Mouse (Mus musculus): ENCODE results near the gene Olfr616. TPM values are rescaled to one million over a fixed set of nuclear protein-coding genes. Genes with fewer than 3 reads are reported as not detected.
"Not testable (repeated sequence)": the region's sequence is repeated elsewhere in the genome, so short reads cannot be mapped to it uniquely, and the experiment has no call there.

Olfr616 gene
- polyA plus RNA-seq (2017; shearing (Covaris generic)), result not detected

- ATAC-seq, result no peak
These were observed at the start of gene Olfr616 for GRCm38 (mm10) chr7:103569043-103569442. Gene Olfr616 (minus strand): TSS chr7:103569143.

GRCm38 (mm10) chr7:103612434-103612833, 43.5 kb upstream of the Olfr616 start, which contains the start of gene Olfr620:
Gene Olfr620 (minus strand): TSS chr7:103612534.
- ATAC-seq, result no peak

- no peak for ATAC-seq
These were observed 38.5 kb upstream of the Olfr616 start for GRCm38 (mm10) chr7:103607425-103607824.

- no peak for ATAC-seq
These were observed 31.3 kb upstream of the Olfr616 start, which contains the start of gene Olfr619 for GRCm38 (mm10) chr7:103600275-103600674. Gene Olfr619 (plus strand): TSS chr7:103600575.

- no peak for ATAC-seq
These were observed 20.9 kb upstream of the Olfr616 start, which contains the start of gene Olfr618 for GRCm38 (mm10) chr7:103589803-103590202. Gene Olfr618 (plus strand): TSS chr7:103590103.

GRCm38 (mm10) chr7:103572761-103573160, 3.8 kb upstream of the Olfr616 start, which contains the start of gene Olfr617:
Gene Olfr617 (plus strand): TSS chr7:103573061.
- no peak for ATAC-seq

GRCm38 (mm10) chr7:103555779-103556178, 13.2 kb downstream of the Olfr616 start, which contains the start of gene Olfr615:
Gene Olfr615 (plus strand): TSS chr7:103556079.
- no peak for ATAC-seq

- ATAC-seq, result no peak
These were observed 21.2 kb downstream of the Olfr616 start, which contains the start of gene Olfr613 for GRCm38 (mm10) chr7:103547774-103548173. Gene Olfr613 (plus strand): TSS chr7:103548074.

GRCm38 (mm10) chr7:103542617-103543016, 26.3 kb downstream of the Olfr616 start, which contains the start of gene Olfr612:
Gene Olfr612 (minus strand): TSS chr7:103542717.
- ATAC-seq, result not testable (repeated sequence)

GRCm38 (mm10) chr7:103520746-103521145, 48.2 kb downstream of the Olfr616 start, which contains the start of gene Olfr611:
Gene Olfr611 (minus strand): TSS chr7:103520846.
- ATAC-seq, result not testable (repeated sequence)

Other genes starting within 250 kb of the Olfr616 start
- not detected for gene Olfr598, start 245.6 kb downstream of the Olfr616 start, polyA plus RNA-seq (2017; shearing (Covaris generic))
- gene Olfr599, start 233.2 kb downstream of the Olfr616 start, polyA plus RNA-seq (2017; shearing (Covaris generic)), result not detected
- not detected for gene Olfr600, start 219.5 kb downstream of the Olfr616 start, polyA plus RNA-seq (2017; shearing (Covaris generic))
- gene Olfr601, start 206.5 kb downstream of the Olfr616 start, polyA plus RNA-seq (2017; shearing (Covaris generic)), result not detected
- gene Olfr603, start 183.0 kb downstream of the Olfr616 start, polyA plus RNA-seq (2017; shearing (Covaris generic)), result not detected
- not detected for gene Usp17lc, start 154.1 kb downstream of the Olfr616 start, polyA plus RNA-seq (2017; shearing (Covaris generic))
- not detected for gene Olfr605, start 123.7 kb downstream of the Olfr616 start, polyA plus RNA-seq (2017; shearing (Covaris generic))
- not detected for gene Olfr606, start 120.1 kb downstream of the Olfr616 start, polyA plus RNA-seq (2017; shearing (Covaris generic))
- gene Olfr607, start 105.0 kb downstream of the Olfr616 start, polyA plus RNA-seq (2017; shearing (Covaris generic)), result under 1 TPM in 1 of 3 experiments, not detected in 2; 0.09 TPM
- gene Olfr608, start 99.3 kb downstream of the Olfr616 start, polyA plus RNA-seq (2017; shearing (Covaris generic)), result not detected
- not detected for gene Olfr609, start 71.1 kb downstream of the Olfr616 start, polyA plus RNA-seq (2017; shearing (Covaris generic))
- gene Olfr610, start 57.0 kb downstream of the Olfr616 start, polyA plus RNA-seq (2017; shearing (Covaris generic)), result not detected
- not detected for gene Olfr611, start 48.3 kb downstream of the Olfr616 start, polyA plus RNA-seq (2017; shearing (Covaris generic))
- not detected for gene Olfr612, start 26.4 kb downstream of the Olfr616 start, polyA plus RNA-seq (2017; shearing (Covaris generic))
- gene Olfr613, start 21.1 kb downstream of the Olfr616 start, polyA plus RNA-seq (2017; shearing (Covaris generic)), result not detected
- not detected for gene Olfr615, start 13.1 kb downstream of the Olfr616 start, polyA plus RNA-seq (2017; shearing (Covaris generic))
- not detected for gene Olfr617, start 3.9 kb upstream of the Olfr616 start, polyA plus RNA-seq (2017; shearing (Covaris generic))
- not detected for gene Olfr618, start 21.0 kb upstream of the Olfr616 start, polyA plus RNA-seq (2017; shearing (Covaris generic))
- not detected for gene Olfr619, start 31.4 kb upstream of the Olfr616 start, polyA plus RNA-seq (2017; shearing (Covaris generic))
- gene Olfr620, start 43.4 kb upstream of the Olfr616 start, polyA plus RNA-seq (2017; shearing (Covaris generic)), result under 1 TPM in 2 of 3 experiments, not detected in 1; 0.18 to 0.95 TPM
- not detected for gene Olfr622, start 73.6 kb upstream of the Olfr616 start, polyA plus RNA-seq (2017; shearing (Covaris generic))
- not detected for gene Olfr623, start 94.6 kb upstream of the Olfr616 start, polyA plus RNA-seq (2017; shearing (Covaris generic))
- not detected for gene Olfr624, start 102.0 kb upstream of the Olfr616 start, polyA plus RNA-seq (2017; shearing (Covaris generic))
- not detected for gene Olfr625-ps1, start 113.6 kb upstream of the Olfr616 start, polyA plus RNA-seq (2017; shearing (Covaris generic))
- not detected for gene Olfr243, start 145.5 kb upstream of the Olfr616 start, polyA plus RNA-seq (2017; shearing (Covaris generic))
- gene Olfr628, start 161.2 kb upstream of the Olfr616 start, polyA plus RNA-seq (2017; shearing (Covaris generic)), result not detected
- gene Olfr629, start 175.8 kb upstream of the Olfr616 start, polyA plus RNA-seq (2017; shearing (Covaris generic)), result not detected
- gene Olfr630, start 188.2 kb upstream of the Olfr616 start, polyA plus RNA-seq (2017; shearing (Covaris generic)), result not detected
- under 1 TPM in 1 of 3 experiments, not detected in 2; 0.12 TPM for gene Olfr69, start 202.5 kb upstream of the Olfr616 start, polyA plus RNA-seq (2017; shearing (Covaris generic))
- not detected for gene Olfr68, start 210.6 kb upstream of the Olfr616 start, polyA plus RNA-seq (2017; shearing (Covaris generic))
- gene Olfr67, start 222.7 kb upstream of the Olfr616 start, polyA plus RNA-seq (2017; shearing (Covaris generic)), result not detected
- gene Hbb-bt, start 244.9 kb upstream of the Olfr616 start, polyA plus RNA-seq (2017; shearing (Covaris generic)), result 1 to 10 TPM; 2.9 to 8.6 (median 3.0) TPM